Mouse (Mus musculus): ENCODE data around the gene Birc7.

Birc7 gene

DNA sequence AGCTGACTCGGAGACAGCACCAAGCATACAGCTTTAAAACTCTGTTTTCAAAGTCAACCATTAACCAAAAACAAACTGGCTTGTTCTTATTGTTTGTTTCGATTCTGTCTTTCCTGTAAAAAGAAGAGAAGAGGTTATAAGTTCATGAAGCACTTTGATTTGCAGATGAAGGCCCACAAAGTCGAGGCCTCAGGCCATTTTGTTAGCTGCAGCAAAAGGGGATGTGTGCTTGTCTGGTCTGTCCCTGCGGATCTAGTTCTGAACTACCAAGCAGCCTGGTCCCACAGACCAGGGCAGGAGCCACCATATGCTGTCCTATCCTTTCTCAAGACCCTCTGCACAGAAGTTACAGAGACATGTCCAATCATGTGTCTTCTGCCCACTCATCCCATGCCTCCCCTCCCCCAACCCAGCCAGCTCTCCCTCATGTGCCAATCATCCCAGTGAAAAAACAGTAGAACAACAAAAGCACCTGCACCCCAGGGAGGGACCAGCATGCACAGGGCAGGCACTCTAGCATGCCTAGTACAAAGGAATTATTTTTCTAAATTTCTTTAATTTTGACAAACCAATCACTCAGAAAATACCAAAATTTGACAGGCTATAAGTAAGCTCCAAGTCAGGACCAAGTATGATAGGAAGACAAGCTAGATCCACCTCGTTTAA, 23.1 kb upstream of the Birc7 start:
- no peak for DNase-seq

DNA sequence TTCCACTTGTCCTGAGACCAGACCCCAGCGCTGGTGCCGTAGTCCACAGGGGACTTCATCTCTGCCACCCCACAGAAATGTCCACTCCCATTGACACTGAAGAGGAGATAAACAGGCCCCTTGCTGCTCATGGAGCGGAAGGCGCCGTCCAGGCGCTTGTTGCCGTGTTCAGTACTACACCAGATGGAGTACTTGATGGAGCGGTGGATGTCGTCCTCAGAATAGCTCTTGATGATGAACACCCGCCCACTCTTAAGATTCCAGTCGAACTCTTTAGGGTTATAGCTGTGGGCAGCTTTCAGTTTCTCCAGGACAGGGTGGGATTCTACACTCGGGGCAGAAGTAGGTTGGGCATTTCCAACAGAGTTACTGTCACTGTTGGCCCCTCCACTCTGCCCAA, 17.9 kb upstream of the Birc7 start:
- DNase-seq: no peak

DNA sequence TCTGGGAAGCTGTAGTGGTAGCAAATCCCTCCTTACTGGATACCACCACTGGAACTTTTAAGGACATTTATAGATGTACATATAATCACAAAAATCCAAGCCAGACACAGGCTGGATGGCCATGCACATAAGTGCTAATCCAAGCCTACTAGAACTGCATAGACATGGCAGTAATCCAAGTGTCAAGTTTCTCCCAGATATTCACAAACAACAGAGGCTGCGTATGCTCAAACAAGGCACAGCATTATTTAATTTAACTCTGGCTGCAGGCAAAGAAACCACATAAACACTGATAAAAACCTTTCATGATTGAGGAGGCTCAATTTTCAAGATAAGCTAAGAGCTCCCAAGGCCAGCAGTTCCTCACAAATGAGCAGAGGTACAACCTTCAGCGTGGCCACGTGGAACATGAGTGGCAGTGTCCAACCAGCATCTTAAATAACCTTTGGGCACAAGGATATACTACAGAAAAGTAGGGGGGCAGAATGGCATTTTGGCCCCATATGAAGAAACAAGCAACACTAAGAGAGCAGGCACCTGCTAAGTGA, 12.9 kb upstream of the Birc7 start:
- DNase-seq: no peak

DNA sequence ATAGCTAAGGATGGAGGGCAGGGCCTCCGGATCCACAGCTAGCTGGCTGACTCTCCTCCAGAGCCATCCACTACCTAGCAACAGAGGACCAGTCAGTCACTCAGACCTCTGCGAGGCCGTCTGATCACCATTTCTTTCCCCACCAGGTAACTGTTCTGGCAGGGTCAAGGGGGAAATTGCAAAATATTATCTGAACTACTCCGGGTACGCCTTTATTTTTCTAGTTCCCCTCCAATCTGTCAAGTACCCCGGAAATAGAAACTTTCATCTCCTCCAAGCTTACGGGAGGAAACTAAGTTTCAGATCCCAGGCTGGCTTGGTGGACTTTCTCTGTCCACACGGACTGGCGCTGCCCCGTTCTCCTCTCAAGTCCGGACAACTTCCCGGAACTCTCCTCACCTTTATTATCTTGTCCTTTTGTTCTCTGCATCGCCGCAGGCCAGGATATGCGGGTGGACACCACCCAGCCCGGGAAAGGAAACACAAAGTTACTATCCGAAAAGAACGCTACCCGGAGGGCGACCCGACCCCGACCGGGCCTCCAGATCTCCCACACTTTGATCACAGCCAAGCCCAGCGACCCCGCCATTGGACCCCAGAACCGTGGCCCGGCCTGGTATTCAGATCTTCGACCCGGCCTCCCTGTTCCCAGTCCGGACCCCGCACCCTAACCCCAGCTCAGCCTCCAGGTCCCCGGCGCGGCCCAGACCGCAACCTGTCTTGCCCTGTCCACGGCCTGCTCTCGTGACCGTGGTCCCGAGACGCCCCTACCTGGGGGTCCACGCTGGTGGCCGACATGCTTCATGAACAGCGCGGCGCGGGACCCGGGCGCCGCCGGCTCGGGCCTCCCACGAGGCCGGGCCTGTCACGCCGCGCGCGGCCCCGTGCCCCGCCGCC, 8.7 kb upstream of the Birc7 start:
- DNase-seq: peak; percentile 20 to 25

DNA sequence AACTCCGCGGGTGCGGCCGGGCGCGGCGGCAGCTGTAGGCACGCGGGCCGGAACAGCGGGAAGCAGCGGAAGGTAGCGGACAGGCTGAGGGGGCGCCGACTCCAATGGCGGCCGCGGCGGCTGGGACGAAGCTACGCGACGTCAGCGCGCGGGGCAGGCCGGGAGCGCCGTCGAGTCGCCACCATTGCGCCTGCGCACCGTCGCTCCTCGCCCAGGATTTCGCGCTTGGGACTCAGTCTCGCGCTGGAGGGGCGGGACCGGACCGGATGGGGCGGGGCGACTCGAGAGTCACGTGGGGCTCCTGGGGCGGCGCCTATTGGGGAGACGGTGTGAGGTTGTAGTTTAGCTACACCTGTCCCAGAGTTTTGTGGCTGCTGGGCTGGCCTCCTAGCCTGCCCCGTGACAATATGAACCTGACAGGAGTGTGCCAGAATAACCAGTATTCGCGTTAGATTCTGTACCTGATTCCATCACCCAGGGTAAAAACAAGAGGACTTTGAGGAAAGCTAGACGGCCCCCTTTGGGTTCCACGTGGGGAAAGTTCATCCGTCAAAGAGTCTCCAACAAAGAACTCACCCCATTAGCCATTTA, 7.9 kb upstream of the Birc7 start, which contains the start of gene Ythdf1:
Gene Ythdf1, minus strand, starts transcription at position 140 of the 591 bp plus-strand sequence.
- peak; percentile 97 to 98 for DNase-seq

DNA sequence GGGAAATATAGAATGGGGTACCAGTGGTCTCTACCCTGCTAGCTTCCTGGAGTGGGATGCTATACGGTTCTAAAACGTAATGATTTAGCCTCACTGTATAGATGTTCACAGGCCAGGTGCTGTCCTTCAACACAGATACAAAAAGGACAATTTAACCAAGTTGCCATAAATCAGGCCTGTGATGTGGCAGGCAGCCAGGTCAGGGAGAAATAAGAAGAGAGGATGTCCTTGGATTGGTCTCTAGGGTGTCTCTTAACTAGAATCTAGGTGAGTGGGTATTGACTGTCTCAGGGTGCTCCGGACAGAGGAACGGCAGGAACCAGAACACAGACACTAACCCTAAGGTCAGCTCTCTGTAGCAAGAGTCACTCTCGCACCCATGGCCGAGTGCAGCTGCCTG, 6.1 kb upstream of the Birc7 start:
- no peak for DNase-seq

DNA sequence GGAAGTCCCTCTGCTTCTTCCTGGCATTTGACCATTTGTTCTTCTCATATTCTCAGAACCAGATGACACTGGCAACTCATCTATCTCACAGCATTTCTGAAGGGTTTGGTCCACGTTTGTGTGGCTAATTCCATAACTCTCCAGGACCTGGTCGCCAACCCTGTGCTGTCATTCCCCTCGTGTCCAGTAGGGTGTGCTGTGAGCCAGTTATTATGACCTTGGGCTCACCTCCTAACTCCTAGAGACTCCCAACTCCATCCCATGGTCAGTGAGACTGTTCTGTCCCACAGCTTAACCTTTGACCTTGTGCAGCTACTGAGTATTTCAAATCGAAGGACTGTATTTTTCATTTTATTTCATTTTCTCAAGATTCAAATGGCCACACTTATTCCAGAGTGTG, 3.6 kb upstream of the Birc7 start:
- peak; percentile 53 to 83 for DNase-seq

DNA sequence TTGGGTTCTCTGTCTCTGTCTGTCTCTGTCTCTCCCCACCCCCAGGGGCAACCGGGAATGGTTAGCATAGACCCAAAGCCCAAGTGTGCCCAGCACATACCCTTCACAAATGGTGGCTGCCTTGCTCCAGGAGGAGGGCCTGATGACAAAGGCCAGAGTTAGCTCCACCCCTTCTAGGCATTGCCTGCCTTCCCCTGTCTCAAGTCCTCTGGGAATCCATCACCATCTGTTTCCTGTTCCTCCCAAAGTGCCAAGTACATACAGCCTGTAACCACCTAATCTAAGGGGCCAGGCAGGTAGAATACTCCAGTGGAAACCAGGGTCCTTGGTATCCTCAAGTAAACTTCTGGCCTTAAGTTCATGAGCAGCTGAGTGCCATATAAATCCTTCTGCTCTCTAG, 3.6 kb downstream of the Birc7 start:
- DNase-seq: no peak

DNA sequence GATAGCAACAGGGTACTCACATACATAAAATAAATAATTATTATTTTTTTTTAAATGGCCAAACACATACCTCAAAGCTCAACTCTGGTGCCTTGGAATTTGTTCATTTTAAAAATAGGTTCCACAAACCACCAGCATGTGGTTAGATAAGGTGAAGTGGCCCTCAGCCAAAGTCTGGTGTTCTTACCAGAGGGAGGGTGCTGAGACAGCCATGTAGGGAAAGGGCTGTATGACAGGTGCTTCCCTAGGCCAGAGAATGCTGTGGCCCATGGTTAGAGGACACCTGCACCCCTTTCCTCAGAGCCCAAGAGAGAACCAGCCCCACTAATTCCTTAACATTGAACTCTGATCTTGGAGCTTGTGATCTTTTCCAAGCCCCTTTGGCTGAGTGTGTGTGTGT, 11.4 kb downstream of the Birc7 start:
- DNase-seq: no peak

DNA sequence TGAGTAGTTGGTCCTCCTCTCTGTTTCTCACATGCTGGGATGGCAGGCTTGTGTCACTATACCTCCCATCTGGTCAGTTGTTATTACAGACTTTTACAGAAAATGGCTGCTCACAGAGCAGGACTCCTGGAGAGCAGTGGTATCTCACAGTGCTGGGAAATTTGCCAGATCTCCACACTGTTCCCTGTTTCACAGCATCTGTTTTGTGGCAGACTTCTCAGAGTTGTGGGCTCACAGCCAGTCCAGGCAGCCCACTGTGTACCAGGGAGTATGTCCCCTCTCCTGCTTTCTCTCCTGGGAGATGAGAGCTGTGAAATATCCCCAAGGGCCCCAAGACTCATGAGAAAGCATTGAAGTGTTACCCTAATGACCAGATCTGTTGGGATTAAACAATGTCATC, 13.0 kb downstream of the Birc7 start:
- DNase-seq: no peak

DNA sequence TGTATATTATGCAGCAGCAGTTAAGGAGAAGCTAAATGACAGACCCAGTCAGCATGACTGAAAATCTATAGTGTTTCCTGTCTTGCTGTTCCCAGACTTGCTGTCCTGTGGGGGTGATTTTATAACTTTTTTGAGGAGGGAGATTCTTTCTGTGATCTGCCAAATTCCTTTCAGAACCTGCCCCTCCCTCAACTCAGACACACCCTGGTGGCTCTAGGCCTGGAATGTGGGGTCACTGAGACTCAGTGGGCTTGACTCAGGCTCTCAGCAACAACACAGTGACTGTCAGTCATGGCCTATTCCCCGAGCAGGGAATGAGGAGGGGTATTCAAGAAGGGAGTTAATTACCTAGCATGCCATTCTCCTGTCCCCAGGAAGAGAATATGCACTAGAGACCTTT, 21.1 kb downstream of the Birc7 start:
- DNase-seq: no peak

DNA sequence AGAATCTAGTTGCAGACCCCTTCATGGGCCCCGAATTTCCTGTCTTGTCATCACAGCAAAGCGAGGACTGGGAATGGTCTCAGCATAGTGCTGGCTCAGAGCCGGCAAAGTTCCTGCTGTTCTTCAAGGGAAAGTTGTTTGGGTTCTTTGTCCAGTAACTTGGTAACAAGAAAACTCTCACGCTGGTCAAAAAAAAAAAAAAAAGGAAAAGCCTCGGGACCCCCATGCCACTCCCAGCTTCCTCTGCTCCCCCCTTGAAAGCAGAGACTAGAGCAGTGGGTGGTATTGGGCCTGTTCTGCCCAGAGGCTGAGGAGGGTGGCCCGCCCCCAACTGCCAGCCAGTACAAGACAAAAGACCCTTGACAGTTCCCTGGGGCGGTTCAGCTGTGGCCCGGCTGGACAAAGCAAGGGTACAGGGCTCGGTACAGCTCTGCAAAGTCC, 23.9 kb downstream of the Birc7 start:
- DNase-seq: no peak

DNA sequence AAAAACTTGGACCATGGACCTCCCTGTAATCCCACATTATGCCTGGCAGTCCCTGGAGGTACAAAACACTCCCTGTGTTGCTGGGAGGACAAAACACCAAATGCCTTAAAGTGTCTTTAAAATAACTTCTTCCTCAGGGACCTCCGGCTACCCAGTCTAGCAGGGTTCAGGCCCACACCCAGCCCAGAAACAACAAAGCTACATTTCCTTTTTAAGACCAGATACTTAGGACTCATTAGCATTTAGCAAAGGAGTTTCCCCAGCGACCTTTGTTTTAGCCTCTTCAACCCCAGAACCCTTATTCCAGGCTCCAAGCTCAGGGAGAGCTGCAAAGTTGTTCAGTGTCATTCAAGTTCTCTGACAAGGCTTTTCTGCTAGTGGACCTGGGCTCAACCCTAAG, 24.8 kb downstream of the Birc7 start:
- DNase-seq: no peak

DNA sequence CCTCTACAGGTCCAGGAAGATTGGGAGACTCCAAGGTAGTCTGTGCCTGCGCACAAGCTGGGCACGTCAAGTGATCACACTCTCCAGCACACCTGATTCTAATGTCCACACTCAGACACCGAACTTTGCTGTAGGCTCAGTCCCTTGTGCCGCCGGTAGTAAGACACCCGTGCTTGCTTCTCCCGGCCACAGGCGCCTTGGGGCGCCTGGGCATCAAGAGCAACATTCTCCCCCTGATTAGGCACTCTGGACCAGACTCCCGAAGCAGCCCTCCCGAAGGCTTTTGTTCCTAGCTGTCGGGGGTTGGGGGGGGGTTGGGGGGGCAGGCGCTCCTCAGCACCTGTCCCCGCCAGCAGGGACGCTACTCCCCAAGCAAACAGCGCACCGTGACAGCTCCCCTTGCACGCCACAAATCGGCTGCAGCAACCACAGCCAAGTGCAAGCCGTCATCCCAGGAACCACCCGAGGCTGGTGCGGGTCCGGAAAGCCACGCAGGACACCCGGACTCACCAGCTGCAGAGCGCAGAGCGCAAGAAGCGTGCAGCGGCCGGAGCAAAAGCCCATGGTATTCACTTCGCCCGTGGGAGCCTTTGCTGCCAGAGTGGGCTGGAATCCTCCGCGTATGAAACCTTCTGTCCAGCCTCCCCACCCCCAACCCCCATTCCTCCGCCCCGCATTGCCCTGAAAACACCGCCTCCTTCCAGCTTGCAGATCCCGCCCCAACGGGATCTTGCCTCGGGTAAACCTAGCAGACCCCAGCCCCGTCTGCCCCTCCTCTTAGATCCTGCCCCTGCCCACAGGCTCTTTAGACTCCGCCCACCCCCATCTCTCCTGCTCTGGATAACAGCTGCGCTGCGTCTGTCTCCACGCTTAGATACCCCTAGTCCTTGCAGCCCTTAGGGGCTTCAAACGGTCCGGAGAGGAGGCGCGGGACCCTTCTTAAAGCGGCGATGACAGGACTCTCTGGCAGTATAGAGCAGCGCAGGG, 25.5 kb downstream of the Birc7 start, which contains the start of gene Nkain4:
Gene Nkain4, minus strand, starts transcription at position 639 of the 987 bp plus-strand sequence.
- DNase-seq: no peak

DNA sequence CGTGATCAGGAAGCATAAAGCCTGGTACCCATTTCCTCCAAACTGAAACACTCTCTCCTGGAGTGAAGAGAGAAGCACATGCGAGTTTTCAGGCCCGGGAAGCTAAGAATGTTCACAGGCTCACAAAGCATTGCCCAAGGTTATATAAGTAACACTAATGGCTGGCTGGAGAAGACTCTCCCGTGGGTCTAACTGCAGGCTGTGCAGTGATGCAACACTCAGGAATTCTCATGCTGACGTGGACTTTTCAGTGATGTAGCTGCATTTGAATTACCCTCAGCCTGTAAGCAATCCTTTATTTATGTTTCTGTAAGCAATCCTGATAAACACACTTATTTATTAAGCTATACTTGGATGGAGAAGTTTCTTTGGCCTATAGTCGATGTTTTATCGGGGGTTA, 30.8 kb downstream of the Birc7 start:
- DNase-seq: no peak

DNA sequence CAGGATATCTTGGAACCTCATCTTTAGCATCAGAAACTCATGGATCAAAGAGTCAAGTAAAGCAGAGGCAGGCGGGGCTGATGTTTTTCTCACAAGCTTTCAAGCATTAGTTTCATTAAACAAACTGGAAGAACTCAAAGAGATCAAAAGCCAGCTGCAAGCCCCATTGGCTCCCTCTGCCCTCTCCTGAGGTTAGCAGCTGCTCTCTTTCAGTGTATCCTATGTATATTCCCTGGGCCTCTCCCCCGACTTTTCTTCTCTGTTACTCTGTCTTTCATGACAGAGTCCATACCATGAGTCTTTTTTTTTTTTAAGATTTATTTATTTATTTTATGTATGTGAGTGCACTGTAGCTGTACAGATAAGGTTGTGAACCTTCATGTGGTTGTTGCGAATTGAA, 31.4 kb downstream of the Birc7 start:
- no peak for DNase-seq

DNA sequence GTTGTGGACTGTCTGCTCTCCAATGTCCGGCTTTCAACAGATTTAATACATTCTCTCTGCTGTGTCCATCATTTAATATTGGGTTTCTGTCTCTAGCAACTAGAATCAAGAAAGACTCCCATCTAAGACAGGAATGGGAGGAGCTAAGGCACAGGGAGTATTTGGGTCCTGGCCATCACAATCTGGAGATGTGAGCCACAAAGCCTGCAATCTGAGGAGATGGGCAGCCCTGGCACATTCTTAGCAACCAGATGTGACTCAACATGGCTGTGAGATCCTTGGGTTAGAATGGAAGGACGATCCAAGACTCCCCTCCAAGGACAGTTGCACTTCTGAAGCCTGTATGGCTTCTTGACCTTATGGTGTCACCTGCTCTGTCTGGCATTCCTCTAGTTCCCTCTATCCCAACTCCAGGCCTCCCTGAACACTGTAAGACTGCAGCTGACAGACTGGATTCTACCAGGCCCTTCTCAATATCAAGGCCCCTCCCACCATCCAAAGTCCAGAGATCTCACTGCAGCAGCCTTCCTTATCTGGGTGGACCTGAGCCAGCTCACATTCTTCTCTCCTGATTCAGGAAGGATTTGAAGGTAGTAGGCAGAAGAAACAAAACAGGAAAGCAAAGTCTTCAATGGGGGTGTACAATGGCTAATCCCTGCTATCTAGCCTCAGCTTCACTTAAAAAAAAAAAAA, 33.9 kb downstream of the Birc7 start:
- peak; percentile 36 to 38 for DNase-seq

DNA sequence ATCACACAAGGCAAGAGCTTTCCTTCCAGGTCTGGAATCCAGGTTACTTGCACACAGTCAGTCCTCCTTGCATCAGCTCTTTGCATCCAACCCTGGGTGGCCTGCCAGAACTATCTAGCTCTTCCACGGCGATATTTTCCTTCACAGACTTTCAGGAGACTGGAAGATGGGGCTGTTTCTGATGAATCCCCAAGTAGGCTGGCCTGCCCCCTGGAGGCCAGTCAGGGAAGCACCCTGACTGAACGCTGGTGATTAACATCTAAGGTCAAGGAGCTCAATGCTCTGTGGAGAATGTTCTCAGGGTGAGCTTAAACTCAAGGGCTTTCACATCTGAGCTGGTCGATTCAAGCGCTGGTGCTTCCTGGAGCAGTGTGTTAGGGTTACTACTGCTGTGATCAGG, 35.1 kb downstream of the Birc7 start:
- DNase-seq: peak; percentile 49 to 80

DNA sequence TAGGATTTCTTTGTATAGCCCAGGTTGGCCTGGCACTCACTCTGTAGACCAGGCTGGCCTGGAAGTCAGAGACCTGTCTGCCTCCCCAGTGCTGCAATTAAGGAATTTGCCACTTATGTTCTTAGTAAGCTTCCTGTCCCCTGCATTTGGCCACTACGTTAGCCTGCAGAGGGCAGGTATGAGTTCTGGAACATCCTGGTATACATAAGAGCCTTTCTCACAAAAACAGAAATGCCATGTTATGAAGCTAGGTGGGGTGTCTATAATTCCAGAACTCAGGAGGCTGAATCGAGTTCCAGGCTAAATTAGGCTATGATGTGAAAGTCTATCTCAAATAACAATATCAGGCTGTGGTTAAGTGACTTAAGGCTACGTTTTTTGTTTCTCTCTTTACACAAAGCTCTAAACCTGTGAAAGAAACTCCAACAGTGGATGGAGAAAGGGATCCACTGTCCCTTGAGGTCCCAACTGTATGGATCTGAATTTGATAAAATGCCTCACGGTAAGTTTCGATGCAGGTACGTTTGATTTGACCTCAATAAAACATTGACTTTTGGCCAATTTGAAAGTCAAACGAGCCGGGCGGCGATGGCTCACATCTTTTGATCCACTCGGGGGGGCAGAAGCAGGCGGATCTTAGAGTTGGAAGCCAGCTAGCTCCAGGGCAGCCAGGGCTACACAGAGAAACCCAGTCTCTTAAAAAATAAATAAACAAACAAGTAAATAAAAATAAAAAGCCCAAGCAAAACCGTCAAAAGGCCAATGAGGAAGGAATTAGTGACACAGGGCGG, 37.5 kb downstream of the Birc7 start:
- peak in 1 of 2 experiments; percentile 21 for DNase-seq

DNA sequence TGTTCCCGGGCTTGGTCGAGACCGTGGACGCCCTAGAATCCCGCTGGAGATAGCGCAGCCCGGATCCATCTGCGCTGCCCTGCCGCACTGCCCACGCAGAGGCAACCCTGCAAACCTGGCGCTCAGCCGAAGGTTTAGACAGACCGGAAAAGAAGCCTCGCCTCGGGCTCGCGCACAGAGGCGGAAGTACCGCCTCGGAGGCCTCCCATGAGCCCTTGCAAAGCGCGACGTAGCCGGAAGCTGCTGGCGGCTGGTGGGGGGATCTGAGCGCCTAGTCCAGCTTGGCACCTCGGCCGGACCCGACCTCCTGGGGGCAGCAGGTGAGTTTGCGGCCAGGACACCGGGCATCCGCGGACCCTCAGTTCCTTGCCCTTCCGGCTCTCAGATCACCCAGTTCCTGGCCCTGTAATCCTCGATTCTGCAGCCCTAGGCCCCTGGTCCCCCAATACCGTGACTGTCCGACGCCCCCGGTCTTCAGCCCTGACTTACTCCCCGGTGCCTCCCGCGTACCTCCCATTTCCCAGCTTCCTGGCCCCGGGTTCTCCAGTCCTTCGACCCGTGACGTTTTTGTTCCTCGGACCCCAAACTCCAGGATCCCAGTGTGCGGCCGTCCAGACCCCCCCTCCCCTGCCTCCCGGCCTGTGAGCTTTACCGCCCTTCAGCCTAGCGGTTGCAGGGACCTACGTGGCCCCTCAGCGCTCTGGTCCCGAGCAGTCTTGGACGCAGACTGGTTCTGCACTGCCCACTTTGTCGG, 38.4 kb downstream of the Birc7 start, which contains the start of gene Arfgap1:
Gene Arfgap1, plus strand, starts transcription at position 216 of the 754 bp plus-strand sequence.
- DNase-seq: peak; percentile 89 to 92
